Mouse (Mus musculus) embryo, embryonic 10 days (tissue): Measurements from ENCODE around the gene Mks1.
A peak's percentile ranks its signal among the peaks of the same experiment; 100 is the strongest.
"Not testable (repeated sequence)": the region's sequence is repeated elsewhere in the genome, so short reads cannot be mapped to it uniquely, and the experiment has no call there.

ENCODE experiments used
- DNase-seq: peaks from one replicate; pipeline ENCODE4 v3.0.0-alpha.2; 2015; ENCODE audit warnings: low spot score

Mks1 gene

GRCm38 (mm10) chr11:87852690-87853596 is at the start of gene Mks1:
Gene Mks1 (plus strand): TSS chr11:87853215.
- DNase-seq = peak; percentile 99

- peak; percentile 47 for DNase-seq
Measured at GRCm38 (mm10) chr11:87805448-87805847, 47.6 kb upstream of the Mks1 start.

- DNase-seq = no peak
Measured at GRCm38 (mm10) chr11:87807433-87807832, 45.6 kb upstream of the Mks1 start.

GRCm38 (mm10) chr11:87808236-87808635 is 44.8 kb upstream of the Mks1 start:
- no peak for DNase-seq

GRCm38 (mm10) chr11:87811396-87811795 is 41.6 kb upstream of the Mks1 start:
- DNase-seq = peak; percentile 15

- DNase-seq = no peak
Measured at GRCm38 (mm10) chr11:87814831-87815230, 38.2 kb upstream of the Mks1 start.

- peak; percentile 73 for DNase-seq
Measured at GRCm38 (mm10) chr11:87816707-87817442, 36.1 kb upstream of the Mks1 start.

GRCm38 (mm10) chr11:87817443-87817773 is 35.6 kb upstream of the Mks1 start:
- no peak for DNase-seq

GRCm38 (mm10) chr11:87821502-87821901 is 31.5 kb upstream of the Mks1 start:
- peak; percentile 12 for DNase-seq

GRCm38 (mm10) chr11:87828239-87828900 is 24.6 kb upstream of the Mks1 start, which contains the start of gene Lpo:
Gene Lpo (minus strand): TSS chr11:87828289.
- DNase-seq = peak; percentile 7

- DNase-seq = no peak
Measured at GRCm38 (mm10) chr11:87840676-87841075, 12.3 kb upstream of the Mks1 start.

GRCm38 (mm10) chr11:87841436-87841835 is 11.6 kb upstream of the Mks1 start:
- no peak for DNase-seq

- no peak for DNase-seq
Measured at GRCm38 (mm10) chr11:87846968-87847600, 5.9 kb upstream of the Mks1 start.

- peak; percentile 30 for DNase-seq
Measured at GRCm38 (mm10) chr11:87847884-87848283, 5.1 kb upstream of the Mks1 start.

- DNase-seq = peak; percentile 15
Measured at GRCm38 (mm10) chr11:87853597-87853954, 561 bp downstream of the Mks1 start.

- no peak for DNase-seq
Measured at GRCm38 (mm10) chr11:87854550-87854949, 1.5 kb downstream of the Mks1 start.

- no peak for DNase-seq
Measured at GRCm38 (mm10) chr11:87859273-87859672, 6.3 kb downstream of the Mks1 start.

- DNase-seq = no peak
Measured at GRCm38 (mm10) chr11:87860426-87860825, 7.4 kb downstream of the Mks1 start.

- DNase-seq = no peak
Measured at GRCm38 (mm10) chr11:87862805-87863204, 9.8 kb downstream of the Mks1 start.

- not testable (repeated sequence) for DNase-seq
Measured at GRCm38 (mm10) chr11:87866891-87867290, 13.9 kb downstream of the Mks1 start.

- no peak for DNase-seq
Measured at GRCm38 (mm10) chr11:87870096-87870495, 17.1 kb downstream of the Mks1 start.

GRCm38 (mm10) chr11:87871766-87872165 is 18.8 kb downstream of the Mks1 start:
- no peak for DNase-seq
